Mouse (Mus musculus) heart, postnatal 10 days (tissue): ENCODE measurements at regions not wholly inside any gene's neighbourhood (a gene's known extent, or its start where the extent isn't known, plus 50 kb on each side); places are given as distances from the start of the nearest gene placed in this dataset.

Experiments used
- DNase-seq, 2 experiments: peaks; one replicate each; pipeline ENCODE4 v3.0.0; 2021
- intact Hi-C: fragments of 180-260 bp; cut with DNase I; formaldehyde crosslinking; loops from one replicate; pipeline ENCODE4 v1.15.1; 2025

GRCm38 (mm10) chr15:96115196-96115595 lies 172.1 kb upstream of the Arid2 start:
- DNase-seq, result no peak

DNA sequence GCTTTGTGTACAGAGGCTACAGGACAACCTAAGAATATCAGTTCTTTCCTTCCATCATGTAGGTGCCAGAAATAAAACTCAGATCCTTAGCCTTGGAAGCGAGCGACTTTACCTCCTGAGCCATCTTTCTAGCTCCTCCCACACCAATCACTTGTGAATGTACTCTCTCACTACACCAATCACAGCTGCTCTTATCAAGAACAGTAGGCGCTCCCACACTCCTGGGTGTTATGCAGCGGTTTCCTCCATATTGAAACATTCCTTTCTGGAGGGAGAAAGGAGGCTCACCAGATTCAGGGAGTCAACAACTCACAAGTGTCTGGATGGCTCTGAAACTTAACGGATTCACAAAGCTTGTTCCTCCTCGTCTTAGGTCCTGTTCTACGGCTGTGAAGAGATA lies 168.1 kb upstream of the Arid2 start:
- intact Hi-C loops, result no loop called here
- no peak for DNase-seq

More at GRCm38 (mm10) chr15:96115196-96115595, 172.1 kb upstream of the Arid2 start:
- intact Hi-C loops, result no loop called here

- DNase-seq, result no peak
- intact Hi-C loops, result no loop called here
Observed at GRCm38 (mm10) chr15:96124397-96124796, 162.9 kb upstream of the Arid2 start.

DNA sequence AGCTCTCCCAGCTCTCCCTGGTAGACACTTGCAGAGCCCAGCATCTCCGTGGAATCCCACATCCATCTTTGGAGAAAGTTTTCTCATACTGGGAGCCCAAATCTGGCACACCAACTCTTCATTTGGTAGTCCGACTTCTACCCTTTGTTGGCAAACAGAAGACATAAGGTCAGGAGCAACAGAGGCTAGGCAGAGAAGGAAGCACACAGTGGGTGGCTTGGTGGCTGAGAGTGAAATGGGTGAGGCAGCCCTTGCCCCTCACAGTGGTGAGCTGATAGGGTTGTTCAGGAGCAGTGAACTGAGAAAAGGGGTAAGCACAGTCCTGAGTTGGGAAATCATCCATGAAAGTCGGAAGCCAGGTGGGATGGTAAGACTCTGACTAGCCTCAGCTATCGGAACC lies 157.6 kb upstream of the Arid2 start:
- no peak for DNase-seq
- intact Hi-C loops, result loop anchor here (5.0 kb wide), 1 partner anchor 153 kb away; no protein-coding TSS in a partner anchor

DNA sequence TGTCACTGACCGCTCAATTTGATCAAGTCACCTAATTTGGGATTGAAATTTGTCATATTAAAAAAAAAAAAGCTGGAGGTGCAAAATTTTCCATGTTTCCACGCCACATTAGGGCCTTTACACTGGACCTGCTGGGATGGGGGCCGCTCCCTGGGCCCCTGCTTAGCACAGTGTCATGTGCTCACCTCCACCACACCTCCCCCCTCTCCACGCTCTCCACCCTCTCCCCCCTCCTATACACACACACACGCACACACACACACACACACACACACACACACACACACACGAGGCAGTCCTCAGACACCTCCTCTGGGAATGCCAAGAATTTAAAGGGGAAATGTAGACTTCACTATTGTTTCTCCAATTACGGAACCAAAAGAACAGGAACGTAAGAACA lies 156.8 kb upstream of the Arid2 start:
- intact Hi-C loops, result loop anchor here (5.0 kb wide), 1 partner anchor 152 kb away; no protein-coding TSS in a partner anchor

DNA sequence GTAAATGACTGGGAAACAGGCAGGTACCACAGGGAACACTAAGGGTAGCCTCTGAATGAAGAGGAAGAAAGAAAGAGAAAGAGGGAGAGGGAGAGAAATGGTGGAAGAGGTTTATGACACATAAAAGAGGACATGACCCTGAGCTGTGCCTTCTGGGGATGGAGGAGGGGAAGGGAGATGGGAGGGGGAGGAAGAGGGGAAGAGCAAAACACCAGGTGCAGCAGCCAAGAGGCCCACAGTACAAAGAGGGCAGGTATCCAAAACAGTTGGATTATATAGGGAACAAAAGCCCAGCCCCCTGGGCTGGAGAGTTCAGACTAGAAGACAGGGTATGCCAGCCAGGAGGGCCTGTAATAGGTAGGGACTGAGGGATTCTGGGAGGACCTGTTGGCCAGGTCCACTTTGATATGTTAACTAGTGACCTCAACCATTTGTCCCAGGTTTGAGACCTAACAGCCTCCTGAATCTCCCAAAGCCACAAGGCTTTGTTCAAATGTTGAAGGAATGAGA lies 155.7 kb upstream of the Arid2 start:
- intact Hi-C loops, result loop anchor here (5.0 kb wide), 1 partner anchor 151 kb away; no protein-coding TSS in a partner anchor

More for the DNA sequence above, 156.8 kb upstream of the Arid2 start:
- DNase-seq, result no peak

GRCm38 (mm10) chr15:96132636-96133035 lies 154.7 kb upstream of the Arid2 start:
- peak; percentile 50 to 63 for DNase-seq

More for the DNA sequence above, 155.7 kb upstream of the Arid2 start:
- no peak for DNase-seq

DNA sequence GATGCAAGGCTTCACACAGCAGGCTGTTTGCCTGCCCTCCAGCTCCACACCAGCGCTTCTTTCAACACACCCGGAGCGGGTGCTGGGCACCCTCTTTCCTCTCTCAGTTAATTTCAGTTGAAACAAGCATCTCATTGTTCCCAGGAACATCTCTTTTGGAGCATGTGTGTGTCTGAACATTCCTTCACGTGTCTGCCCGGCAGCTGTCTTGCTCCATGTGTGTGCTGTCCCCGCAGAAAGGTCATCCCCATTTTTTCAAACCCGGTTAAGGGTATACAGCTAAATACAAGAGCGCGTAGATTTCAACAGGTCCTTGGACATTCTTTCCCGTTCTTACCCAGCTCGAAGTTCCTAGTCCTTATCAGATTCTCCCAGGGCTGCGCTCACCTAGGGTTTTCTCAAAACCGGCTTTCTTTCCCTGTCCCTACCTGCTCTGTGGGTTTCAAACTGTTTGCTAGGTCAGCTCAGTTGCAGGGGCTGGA lies 152.0 kb upstream of the Arid2 start:
- peak; percentile 18 to 39 for DNase-seq
- intact Hi-C loops, result no loop called here

More at GRCm38 (mm10) chr15:96132636-96133035, 154.7 kb upstream of the Arid2 start:
- intact Hi-C loops, result loop anchor here (5.0 kb wide), 1 partner anchor 150 kb away; no protein-coding TSS in a partner anchor

GRCm38 (mm10) chr15:96135816-96136215 lies 151.5 kb upstream of the Arid2 start:
- intact Hi-C loops, result no loop called here
- DNase-seq, result no peak

- no peak for DNase-seq
- intact Hi-C loops, result no loop called here
Observed at GRCm38 (mm10) chr15:96137534-96137933, 149.8 kb upstream of the Arid2 start.

GRCm38 (mm10) chr15:96137945-96138344 lies 149.4 kb upstream of the Arid2 start:
- intact Hi-C loops, result no loop called here
- no peak for DNase-seq

GRCm38 (mm10) chr15:96153489-96153888 lies 133.8 kb upstream of the Arid2 start:
- no peak for DNase-seq

GRCm38 (mm10) chr15:96158321-96158720 lies 129.0 kb upstream of the Arid2 start:
- intact Hi-C loops, result no loop called here
- DNase-seq, result no peak

More at GRCm38 (mm10) chr15:96153489-96153888, 133.8 kb upstream of the Arid2 start:
- intact Hi-C loops, result no loop called here

DNA sequence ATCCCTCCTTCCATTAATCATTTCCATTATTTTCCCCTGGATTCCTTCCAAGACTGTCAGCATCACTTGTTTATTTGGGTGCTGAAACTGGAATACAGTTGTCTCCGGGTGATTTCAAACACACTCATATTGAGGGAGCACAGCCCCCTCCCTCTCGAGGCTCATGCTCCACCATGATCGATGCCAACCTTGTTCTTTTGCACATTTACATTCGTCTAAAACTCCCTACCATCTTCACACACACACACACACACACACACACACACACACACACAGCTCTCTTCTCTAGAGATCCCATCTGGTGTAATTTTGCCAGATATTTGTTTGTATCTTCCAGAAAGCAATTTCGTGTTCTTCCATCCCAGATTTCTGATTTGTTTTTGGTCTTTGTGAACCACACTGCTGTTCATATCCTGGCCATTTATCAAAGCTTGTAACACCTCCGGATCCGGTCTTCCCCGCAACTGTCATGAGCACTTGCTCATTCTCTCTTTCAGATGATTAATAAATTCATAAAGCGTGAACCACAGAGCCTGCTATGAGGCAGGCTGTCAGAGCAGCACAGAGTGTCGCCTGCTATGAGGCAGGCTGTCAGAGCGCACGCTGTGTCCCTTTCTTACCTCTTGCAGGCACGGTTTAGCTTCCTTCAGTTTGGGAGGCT lies 122.4 kb upstream of the Arid2 start:
- DNase-seq, result no peak
- intact Hi-C loops, result no loop called here

DNA sequence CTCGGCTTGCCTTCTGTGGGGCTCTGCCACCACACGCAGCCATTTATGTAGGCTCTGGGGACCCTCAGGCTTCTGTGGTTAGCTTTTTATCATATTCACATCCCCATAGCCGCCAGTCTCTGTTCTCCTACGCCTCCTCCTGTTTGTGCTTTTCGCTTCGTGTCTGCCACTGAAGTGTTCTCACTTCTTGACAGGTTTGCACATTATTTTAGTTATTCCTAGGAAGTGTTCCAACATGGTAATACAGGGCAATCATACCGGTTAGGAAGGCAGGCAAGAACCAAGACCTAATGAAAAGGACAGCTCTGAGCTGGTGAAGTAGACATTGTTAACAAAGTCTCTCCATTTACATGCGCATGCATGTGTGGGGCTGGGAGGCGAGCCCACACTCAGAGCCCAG lies 120.1 kb upstream of the Arid2 start:
- no peak for DNase-seq
- intact Hi-C loops, result no loop called here

DNA sequence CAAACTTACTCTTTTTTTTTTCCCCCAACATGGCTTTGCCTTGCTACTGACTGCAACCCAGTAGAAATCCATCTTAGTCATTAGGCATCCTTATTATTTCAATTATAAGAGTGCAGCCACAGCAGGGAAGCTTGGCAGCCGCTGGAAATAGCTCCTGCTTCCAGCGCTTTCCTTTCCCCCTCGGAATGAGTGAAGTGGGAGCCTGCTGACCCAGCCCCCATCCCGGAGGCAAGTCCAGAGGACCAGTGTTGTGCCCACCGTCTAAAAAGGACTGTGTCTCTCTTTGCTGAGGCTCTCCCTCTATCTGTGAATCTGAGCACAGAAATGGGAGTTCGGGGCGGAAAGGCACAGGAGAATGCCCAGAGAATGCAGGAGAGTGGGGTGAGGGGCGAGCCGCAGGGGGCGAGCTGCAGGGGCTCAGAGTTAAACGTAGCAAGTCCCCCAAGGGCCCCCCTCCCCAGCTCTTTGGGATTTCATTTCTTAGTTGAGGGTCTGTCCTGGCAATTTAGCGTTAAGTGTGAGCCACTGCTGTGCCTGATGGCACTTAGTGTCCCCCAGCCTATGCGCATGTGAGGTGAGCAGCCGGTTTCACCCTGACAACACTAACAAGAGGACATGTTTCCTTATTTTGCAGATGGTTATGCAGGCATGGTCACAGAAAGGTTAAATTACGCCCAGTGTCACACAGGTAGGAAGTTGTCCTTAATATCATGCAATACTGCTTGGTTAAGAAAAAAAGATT lies 117.4 kb upstream of the Arid2 start:
- no peak for DNase-seq
- intact Hi-C loops, result no loop called here

- DNase-seq, result no peak
- intact Hi-C loops, result no loop called here
Observed at GRCm38 (mm10) chr15:96170986-96171769, 116.1 kb upstream of the Arid2 start.

- intact Hi-C loops, result no loop called here
- no peak for DNase-seq
Observed at GRCm38 (mm10) chr15:96177911-96178310, 109.4 kb upstream of the Arid2 start.

DNA sequence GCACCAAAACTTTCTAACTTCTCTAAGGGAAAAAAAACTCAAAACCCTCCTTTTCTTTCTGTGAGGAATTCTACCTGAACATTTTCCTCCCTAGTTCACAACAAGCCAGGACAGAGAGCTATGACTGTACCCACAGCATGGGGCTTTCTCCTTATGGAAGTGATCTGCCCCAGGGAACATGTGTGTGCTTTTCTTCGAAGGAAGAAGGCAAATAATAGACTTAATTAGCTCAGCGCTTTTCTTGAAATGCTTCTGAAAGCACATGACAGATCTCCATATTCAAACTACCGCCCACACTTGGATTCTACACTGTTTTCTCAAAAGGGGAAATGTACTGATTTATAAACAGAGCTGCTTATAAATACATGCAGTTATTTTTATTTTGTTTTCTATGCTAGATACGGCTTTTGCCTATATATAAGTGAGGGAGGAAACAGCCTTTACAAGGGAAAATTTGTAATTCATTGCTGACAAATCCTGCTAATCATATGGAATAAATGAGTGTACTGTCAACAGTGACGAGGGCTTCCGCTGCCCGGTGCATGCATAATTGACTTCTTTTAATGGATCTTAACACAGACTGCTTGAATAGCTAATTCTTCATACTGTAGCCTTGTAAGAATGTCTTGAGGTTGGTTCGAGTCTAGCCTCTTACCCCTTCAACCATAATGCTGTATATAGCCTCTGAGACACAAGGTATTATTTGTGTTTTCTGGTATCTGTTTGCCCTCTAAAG lies 108.8 kb upstream of the Arid2 start:
- intact Hi-C loops, result no loop called here
- no peak for DNase-seq

DNA sequence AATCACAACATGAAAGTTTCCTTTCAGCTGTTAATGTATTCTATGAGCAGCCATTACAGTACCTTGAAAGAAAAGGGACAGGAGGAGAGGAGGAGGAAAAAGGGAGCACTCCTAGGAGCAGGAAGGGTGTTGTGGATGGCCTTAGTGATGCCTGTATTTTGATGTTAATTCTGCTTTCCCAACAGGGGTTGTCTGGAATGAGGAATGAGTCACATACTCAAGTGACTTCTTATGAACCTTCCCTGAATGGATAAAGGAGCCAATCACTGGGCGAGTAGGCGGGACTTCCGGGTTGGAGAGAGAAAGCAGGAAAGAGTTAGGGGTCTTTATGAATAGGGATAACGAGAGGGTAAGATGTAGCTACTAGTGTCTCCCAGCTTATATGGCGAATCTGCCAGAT lies 107.8 kb upstream of the Arid2 start:
- DNase-seq, result no peak
- intact Hi-C loops, result no loop called here
